In the genomic region with DNA sequence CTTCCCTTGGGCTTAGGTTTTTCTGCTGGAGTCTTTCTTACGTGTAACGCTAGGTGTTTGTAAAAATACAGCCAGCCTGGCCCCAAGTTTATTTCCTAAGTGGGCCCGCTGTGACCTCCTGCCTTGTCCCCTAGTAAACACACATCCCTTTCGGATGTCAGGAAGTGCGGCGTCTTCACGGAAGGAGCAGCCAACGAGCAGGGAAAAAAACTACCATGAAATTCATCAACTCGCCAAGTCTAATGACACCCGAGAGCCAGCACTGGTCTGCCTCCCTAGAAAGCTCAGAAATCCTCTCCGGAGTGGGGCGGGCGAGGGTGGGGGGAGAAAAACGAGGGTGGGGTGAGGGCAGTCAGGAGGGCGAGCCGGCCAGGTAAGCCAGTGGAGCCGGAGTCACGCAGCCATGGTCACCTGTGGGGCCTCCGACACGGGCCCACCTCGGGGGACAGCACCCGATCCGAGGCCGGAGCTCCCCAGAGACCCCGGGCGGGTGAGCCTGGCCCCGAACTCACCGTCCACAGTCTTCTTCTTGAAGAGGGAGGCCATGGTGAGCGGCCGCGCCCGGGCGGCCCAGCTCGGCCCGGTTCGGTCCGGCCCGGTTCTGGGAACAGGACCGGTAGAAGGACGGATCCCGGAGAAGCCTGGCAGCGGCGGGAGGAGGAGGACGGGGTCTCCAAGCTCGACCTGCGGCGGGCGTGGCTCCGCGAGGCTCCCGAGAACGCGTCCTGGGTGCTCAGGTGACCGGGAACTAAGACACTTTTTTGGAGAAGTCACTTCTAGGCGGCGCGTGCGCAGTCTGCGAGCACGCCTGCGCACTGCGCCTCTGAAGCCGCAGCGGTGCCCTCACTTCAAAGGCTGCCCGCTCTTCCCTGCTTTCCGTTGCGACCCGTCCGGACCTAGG, we compare ENCODE assay signal across 7 mouse cellular contexts. TPM values are rescaled to one million over a fixed set of nuclear protein-coding genes. Genes with fewer than 3 reads are reported as not detected.
DNase-seq lines count a peak whose midpoint lies in the region; ATAC-seq lines count a peak whose summit lies in the region.

Gene Chmp2b, minus strand, starts transcription at position 764 of the 901 bp plus-strand sequence.

- no peaks in the 10 kb centered on the region for H3K27me3 ChIP-seq in midbrain, embryonic 10.5 days (ENCODE audit: low read depth, poor library complexity, severe bottlenecking)

- DNase-seq in adrenal gland, adult (ENCODE audit: inconsistent age in 2 of 2, low spot score in 1 of 2): peak; percentile 89 to 96
- peak; percentile 91 for DNase-seq in embryo, embryonic 10 days (ENCODE audit: low spot score)
- DNase-seq in gastrocnemius, postnatal 14 days: peak; percentile 74
- peak; percentile 89 to 91 for DNase-seq in left cerebral cortex, postnatal 25 days (ENCODE audit: low spot score in 2 of 2)
- peak; percentile 84 for DNase-seq in midbrain, embryonic 10.5 days (ENCODE audit: low spot score)
- DNase-seq in skeletal muscle tissue, adult 2 months (ENCODE audit: low read depth, low spot score): peak; percentile 89

- ATAC-seq in inflammation-experienced regulatory T-cells, adult 6 months: peak; percentile 91

- WGBS in midbrain, embryonic 10.5 days: under 1% methylated on average over 66 of the region's 69 CpGs

- intact Hi-C loops in gastrocnemius, postnatal 14 days (cut with DNase I; ENCODE audit: low total_unique reads): no loop called here
- intact Hi-C loops in left cerebral cortex, postnatal 25 days (cut with DNase I): no loop called here

- H3K27ac ChIP-seq in midbrain, embryonic 10.5 days (replicated peaks): peak within 1 kb of the TSS; percentile 85

- no peaks in the 10 kb centered on the region for H3K36me3 ChIP-seq in midbrain, embryonic 10.5 days

- H3K4me3 ChIP-seq in midbrain, embryonic 10.5 days: peak within 1 kb of the TSS; percentile 96

- no peaks in the 10 kb centered on the region for H3K9me3 ChIP-seq in midbrain, embryonic 10.5 days (replicated peaks)

- peaks cover 11% of the 10 kb centered on the region for H3K4me1 ChIP-seq in midbrain, embryonic 10.5 days

RNA-seq across cellular contexts. Expression of gene Chmp2b, which starts in this region (rescaled TPM):
- total RNA-seq in gastrocnemius, postnatal 14 days (2021): 10 to 100 TPM; 33.8 to 34.9 TPM
- polyA plus RNA-seq in inflammation-experienced regulatory T-cells, adult 6 months (2017; shearing (Covaris generic)): 10 to 100 TPM; 21.7 to 28.2 (median 27.5) TPM
- total RNA-seq in left cerebral cortex, postnatal 25 days (2021): 10 to 100 TPM; 66.6 to 74.8 TPM
- polyA plus RNA-seq in midbrain, embryonic 10.5 days (2016; fragmentation: Nextera tagmentation; extraction: Ambion mirVana): 39.7 and 41.7 TPM in 2 replicates

Comparison
In these comparisons a context has a peak if more than half of its experiments do, and no peak if none do; other contexts are left out.
1. Peak in every context shown above with its lines: DNase-seq, ATAC-seq, H3K4me3 ChIP-seq and H3K27ac ChIP-seq.